In the genomic region with DNA sequence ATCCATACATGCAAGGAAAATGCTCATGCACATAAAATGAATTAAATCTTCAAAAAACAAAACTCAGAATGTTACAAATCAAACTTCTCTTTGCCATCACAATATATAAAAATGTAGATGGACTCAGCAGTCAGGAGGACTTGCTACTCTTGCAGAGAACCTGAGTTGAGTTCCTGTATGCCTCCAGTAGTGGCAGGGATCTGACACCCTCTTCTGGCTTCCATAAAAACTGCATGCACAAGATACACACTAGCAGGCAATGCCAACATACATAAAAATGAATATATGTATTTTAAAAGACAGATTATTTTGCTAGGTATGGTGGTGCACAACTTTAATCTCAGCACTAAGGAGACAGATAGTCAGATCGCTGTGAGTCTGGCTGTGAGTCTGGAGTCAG, we compare ENCODE assay signal across 15 mouse cellular contexts. TPM values are rescaled to one million over a fixed set of nuclear protein-coding genes. Genes with fewer than 3 reads are reported as not detected.
A peak's percentile ranks its signal among the peaks of the same experiment; 100 is the strongest.
DNase-seq lines count a peak whose midpoint lies in the region; ATAC-seq and TF ChIP-seq lines count a peak whose summit lies in the region.
"Had no signal": no experiment of that assay in that cellular context is flagged by ENCODE, and none has a peak within 500 bp of the region (broad histone marks: within the 10 kb centered on the region; RNA-seq: fewer than 3 reads in every experiment).

No protein-coding gene starts in this region.

- peak; percentile 17 for TF ChIP-seq RAD21 in CH12.LX (IDR thresholded peaks at IDR 0.05; ENCODE audit: low read depth, low read length)

- ATAC-seq in activated CD4-positive, CD25-positive, alpha-beta regulatory T cell, adult 4 months, result no peak

- H3K9me3 ChIP-seq in CH12.LX (replicated peaks; ENCODE audit: low read length), result peaks cover 5% of the 10 kb centered on the region
- H3K9me3 ChIP-seq: neural tube, embryonic 15.5 days had no signal

- peaks cover 8 to 42% of the 10 kb centered on the region in 2 experiments for H3K36me3 ChIP-seq in CH12.LX (replicated peaks in 1 of 2; ENCODE audit: control insufficient read depth in 1 of 2, insufficient read depth in 1 of 2, low read length in 1 of 2)

- H3K9ac ChIP-seq in CH12.LX (ENCODE audit: insufficient read depth, low read depth), result no peak overlapping the region
- H3K9ac ChIP-seq: neural tube, embryonic 15.5 days had no signal

- no peak overlapping the region for H3K4me2 ChIP-seq in CH12.LX (ENCODE audit: insufficient read depth, low read depth, poor library complexity, severe bottlenecking)
- H3K4me2 ChIP-seq: neural tube, embryonic 15.5 days had no signal

- no peak for TF ChIP-seq POLR2A in CH12.LX (IDR thresholded peaks at IDR 0.05; ENCODE audit: low read depth, low read length)
- no peak for TF ChIP-seq POLR2A in cortical plate, adult 2 months (IDR thresholded peaks at IDR 0.05; ENCODE audit: extremely low read depth, insufficient read depth, low read length)

- TF ChIP-seq EP300 in CH12.LX (IDR thresholded peaks at IDR 0.05; ENCODE audit: low read length), result no peak

- DNase-seq in gastrocnemius, adult 18-20 months (ENCODE audit: low spot score), result peak; percentile 21
- DNase-seq in gastrocnemius, postnatal 10 days, result no peak
- DNase-seq in layer of hippocampus, adult 2 months (ENCODE audit: low spot score in 2 of 2), result no peak
- DNase-seq in layer of hippocampus, postnatal 14 days (ENCODE audit: low spot score in 2 of 2), result no peak
- no peak for DNase-seq in CH12.LX (ENCODE audit: extremely low read depth)
- DNase-seq: cerebellum, adult 9-10 months; heart, postnatal 36 days; right cerebral cortex, adult 18-20 months; spleen, adult 18-20 months; thymus, postnatal 36 days had no signal

- in situ Hi-C loops in CH12.LX (cut with MboI; ENCODE audit: low pct_ligation_motif_present, low pct_unique_long_range_greater_than_20kb, low sequenced_read_pairs), result no loop called here

- no peak overlapping the region for H3K4me3 ChIP-seq in layer of hippocampus, adult 2 months
- no peak overlapping the region for H3K4me3 ChIP-seq in CH12.LX (replicated peaks in 1 of 3; ENCODE audit: low read depth in 2 of 3, low read length in 2 of 3, poor library complexity in 1 of 3)
- H3K4me3 ChIP-seq in cortical plate, adult 2 months (ENCODE audit: insufficient read depth, low read length), result no peak overlapping the region
- H3K4me3 ChIP-seq: heart, embryonic 10.5 days; neural tube, embryonic 15.5 days had no signal

- no peaks in the 10 kb centered on the region for H3K27me3 ChIP-seq in CH12.LX (replicated peaks)
- H3K27me3 ChIP-seq: neural tube, embryonic 15.5 days had no signal

- H3K4me1 ChIP-seq in CH12.LX (ENCODE audit: control insufficient read depth in 1 of 2, insufficient read depth in 2 of 2), result peaks cover 0 to 12% of the 10 kb centered on the region in 2 experiments; a peak in 2 of 4 replicates
- peaks cover 2% of the 10 kb centered on the region; the same call in 1 of the 2 replicates for H3K4me1 ChIP-seq in cortical plate, adult 2 months (ENCODE audit: control insufficient read depth, insufficient read depth, low read length)
- H3K4me1 ChIP-seq: heart, embryonic 10.5 days had no signal

- no peak overlapping the region for H3K27ac ChIP-seq in layer of hippocampus, adult 2 months
- no peak overlapping the region for H3K27ac ChIP-seq in CH12.LX (ENCODE audit: insufficient read depth, low read depth)
- no peak overlapping the region for H3K27ac ChIP-seq in cortical plate, adult 2 months (ENCODE audit: insufficient read depth, low read length)
- H3K27ac ChIP-seq: heart, embryonic 10.5 days; macrophage; neural tube, embryonic 15.5 days had no signal

- peak; percentile 73 for TF ChIP-seq CTCF in layer of hippocampus, adult 2 months (conservative IDR thresholded peaks at IDR 0.05)
- peak in 1 of 2 experiments; percentile 14; a peak in 2 of 4 replicates for TF ChIP-seq CTCF in CH12.LX (conservative IDR thresholded peaks at IDR 0.05 in 1 of 2, IDR thresholded peaks at IDR 0.05 in 1 of 2; ENCODE audit: low read depth in 2 of 2, low read length in 2 of 2)
- peak; percentile 31; the same call in 1 of the 2 replicates for TF ChIP-seq CTCF in cortical plate, adult 2 months (IDR thresholded peaks at IDR 0.05; ENCODE audit: extremely low read depth, insufficient read depth, low read length)

- H3K79me2 ChIP-seq in CH12.LX (replicated peaks; ENCODE audit: control insufficient read depth, extremely low read depth, insufficient read depth, poor library complexity, severe bottlenecking), result peaks cover 21% of the 10 kb centered on the region

- dilution Hi-C loops in CH12.LX (cut with MboI; ENCODE audit: extremely low pct_ligation_motif_present, extremely low pct_unique_long_range_greater_than_20kb, low sequenced_read_pairs), result no loop called here

TF ChIP-seq in CH12.LX, 34 proteins besides CTCF, POLR2A, EP300 and RAD21:
- TF ChIP-seq HCFC1 (IDR thresholded peaks at IDR 0.05; ENCODE audit: low read depth, low read length), result no peak
- TF ChIP-seq ZNF384 (IDR thresholded peaks at IDR 0.05; ENCODE audit: low read depth, low read length), result no peak
- no peak for TF ChIP-seq USF2 (conservative IDR thresholded peaks at IDR 0.05; ENCODE audit: low read depth, low read length)
- TF ChIP-seq ZKSCAN1 (IDR thresholded peaks at IDR 0.05; ENCODE audit: borderline replicate concordance, low read depth, low read length), result no peak
- TF ChIP-seq JUN (IDR thresholded peaks at IDR 0.05; ENCODE audit: insufficient read depth, low read depth, low read length), result no peak
TF ChIP-seq in CH12.LX: peak in this region for 0.

RNA-seq across cellular contexts. Expression of a gene that starts 45.3 kb away (rescaled TPM):
- total RNA-seq in gastrocnemius, adult 18-20 months (2021), result 10 to 100 TPM; 35.2 to 37.9 TPM
- 10 to 100 TPM; 39.3 to 47.6 TPM for total RNA-seq in gastrocnemius, postnatal 10 days (2021)
- 10 to 100 TPM; 87.2 to 91.1 TPM for total RNA-seq in layer of hippocampus, adult 2 months (2021)
- 10 to 100 TPM; 80.4 to 86.4 TPM for total RNA-seq in layer of hippocampus, postnatal 14 days (2021)
- total RNA-seq in CH12.LX (2012; rRNA removed) (16.8 and 18.8 TPM in 2 replicates), CH12.LX (2014; rRNA removed) (4.4 and 5.4 TPM in 2 replicates)
- 14.7 and 16.9 TPM in 2 replicates for polyA plus RNA-seq in CH12.LX (2012; ENCODE audit: insufficient read length, low read depth)
- 24.8 and 26.8 TPM in 2 replicates for polyA plus RNA-seq in cortical plate, adult 2 months (2012; rRNA removed)
- 10 to 100 TPM; 60.0 to 61.2 TPM for polyA plus RNA-seq in activated CD4-positive, CD25-positive, alpha-beta regulatory T cell, adult 4 months (2017; shearing (Covaris generic))
